Mouse (Mus musculus): ENCODE measurements around the gene Il1f10. TPM values are rescaled to one million over a fixed set of nuclear protein-coding genes. Genes with fewer than 3 reads are reported as not detected.

Gene Il1f10
- polyA plus RNA-seq, 1 experiment: not detected

DNA sequence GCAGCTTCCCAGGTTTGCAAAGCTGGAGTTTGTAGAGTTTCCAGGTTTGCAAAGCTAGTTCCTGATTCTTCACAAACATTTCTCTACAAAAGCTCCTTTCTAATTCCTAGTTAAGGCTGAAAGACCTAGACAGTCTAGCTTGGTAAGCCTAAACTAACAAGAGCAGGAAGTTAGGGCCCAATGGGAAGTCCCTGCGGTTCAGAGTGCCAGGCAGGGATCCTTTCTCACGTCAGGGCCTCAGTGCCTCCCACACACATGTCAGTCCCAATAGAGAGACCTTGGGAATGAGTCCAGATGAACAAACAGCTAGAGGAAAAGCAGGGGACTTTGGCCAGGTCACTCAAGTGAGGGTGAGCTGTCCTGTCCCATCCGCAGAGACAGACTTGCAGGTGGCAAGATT lies 44.3 kb downstream of the Il1f10 start:
- no peaks in the 10 kb centered on the region for H3K36me3 ChIP-seq (replicated peaks; ENCODE audit: low read length)
- peaks cover 28% of the 10 kb centered on the region for H3K4me1 ChIP-seq
- H3K9me3 ChIP-seq: no peaks in the 10 kb centered on the region
- H3K27me3 ChIP-seq (replicated peaks): no peaks in the 10 kb centered on the region
- H3K4me3 ChIP-seq (replicated peaks): peak overlapping the region; percentile 34
- TF ChIP-seq FLI1 (IDR thresholded peaks at IDR 0.05; ENCODE audit: low read length) (no peak), GATA1 (IDR thresholded peaks at IDR 0.05; ENCODE audit: borderline replicate concordance, low read length) (no peak)

DNA sequence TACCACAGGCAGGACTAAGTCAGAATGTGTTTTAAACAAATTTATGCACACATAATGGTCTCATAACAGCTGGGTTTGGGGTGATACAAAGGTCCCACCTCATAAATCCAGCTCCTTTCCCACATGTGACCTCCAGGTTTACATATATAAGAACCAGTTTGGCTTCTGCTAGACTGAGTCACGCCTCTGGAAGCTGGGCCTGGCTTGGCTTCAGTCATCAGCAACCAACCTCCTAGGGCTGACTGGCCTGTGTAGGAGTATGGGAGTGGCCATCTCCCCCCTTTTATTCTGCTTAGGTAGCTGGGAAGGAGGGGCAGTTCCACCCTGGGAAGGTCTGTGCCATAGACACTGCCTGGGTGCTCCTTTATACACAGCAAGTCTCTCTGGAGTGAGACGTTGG lies 45.5 kb downstream of the Il1f10 start, which contains the start of gene Il1rn:
TSS of gene Il1rn (plus strand) at position 309 of the 400 bp plus-strand sequence.
- Histone ChIP-seq H3K27me3 (replicated peaks) (peaks cover 2% of the 10 kb centered on the region), H3K4me1 (peaks cover 28% of the 10 kb centered on the region), H3K4me3 (replicated peaks) (no peak within 1 kb of the TSS), H3K36me3 (replicated peaks; ENCODE audit: low read length) (no peaks in the 10 kb centered on the region), H3K9me3 (no peaks in the 10 kb centered on the region)
- TF ChIP-seq FLI1 (IDR thresholded peaks at IDR 0.05; ENCODE audit: low read length) (no peak), GATA1 (IDR thresholded peaks at IDR 0.05; ENCODE audit: borderline replicate concordance, low read length) (no peak)

DNA sequence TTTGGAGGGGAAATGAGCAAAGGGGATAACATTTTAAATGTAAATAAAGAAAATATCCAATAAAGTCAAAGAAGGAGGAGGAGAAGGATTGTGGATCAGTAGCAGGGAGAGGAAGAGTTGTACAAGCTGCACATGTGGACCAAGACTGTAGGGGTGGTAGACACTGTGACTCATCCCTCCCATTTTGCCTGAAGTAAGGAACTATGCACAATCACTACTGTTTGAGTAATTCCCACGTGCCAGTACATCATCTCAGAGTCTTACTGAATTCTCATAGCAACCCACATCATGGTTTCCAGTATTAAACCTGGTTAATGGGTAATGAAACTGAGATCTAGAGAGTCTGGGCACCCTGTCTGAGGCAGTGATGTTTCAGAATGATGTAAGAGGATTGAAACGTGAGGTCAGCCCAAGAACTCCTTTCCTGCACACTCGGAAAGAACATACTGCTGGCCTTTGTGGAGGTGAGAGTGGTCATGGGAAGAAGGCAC lies 50.4 kb downstream of the Il1f10 start:
- TF ChIP-seq GATA1 (IDR thresholded peaks at IDR 0.05; ENCODE audit: borderline replicate concordance, low read length) (no peak), FLI1 (IDR thresholded peaks at IDR 0.05; ENCODE audit: low read length) (no peak)
- no peak overlapping the region for H3K4me3 ChIP-seq (replicated peaks)

More for the DNA sequence above, 50.4 kb downstream of the Il1f10 start:
- 0 out of 2 replicates have a peak, but pooled peaks cover 4% of the 10 kb centered on the region for H3K4me1 ChIP-seq
- H3K36me3 ChIP-seq (replicated peaks; ENCODE audit: low read length): no peaks in the 10 kb centered on the region
- peaks cover 9% of the 10 kb centered on the region for H3K27me3 ChIP-seq (replicated peaks)
- no peaks in the 10 kb centered on the region for H3K9me3 ChIP-seq

Other genes with a start within 250 kb of the Il1f10 start
- gene Hnmt, start 241.8 kb upstream of the Il1f10 start, polyA plus RNA-seq (2012; ENCODE audit: insufficient read depth, low replicate concordance): 0.19 TPM in 1 of 2 replicates, not detected in the other
- not detected in 2 replicates for gene Tbpl2, start 194.6 kb upstream of the Il1f10 start, polyA plus RNA-seq (2012; ENCODE audit: insufficient read depth, low replicate concordance)
- not detected in 2 replicates for gene Il1f8, start 138.0 kb upstream of the Il1f10 start, polyA plus RNA-seq (2012; ENCODE audit: insufficient read depth, low replicate concordance)
- not detected in 2 replicates for gene Il1f9, start 104.7 kb upstream of the Il1f10 start, polyA plus RNA-seq (2012; ENCODE audit: insufficient read depth, low replicate concordance)
- not detected in 2 replicates for gene Il1f6, start 75.8 kb upstream of the Il1f10 start, polyA plus RNA-seq (2012; ENCODE audit: insufficient read depth, low replicate concordance)
- not detected in 2 replicates for gene Il1f5, start 14.2 kb upstream of the Il1f10 start, polyA plus RNA-seq (2012; ENCODE audit: insufficient read depth, low replicate concordance)
- 0.07 TPM in 1 of 2 replicates, not detected in the other for gene Il1rn, start 45.7 kb downstream of the Il1f10 start, polyA plus RNA-seq (2012; ENCODE audit: insufficient read depth, low replicate concordance)
- 20.0 and 21.3 TPM in 2 replicates for gene Psd4, start 76.4 kb downstream of the Il1f10 start, polyA plus RNA-seq (2012; ENCODE audit: insufficient read depth, low replicate concordance)
- not detected in 2 replicates for gene Pax8, start 184.4 kb downstream of the Il1f10 start, polyA plus RNA-seq (2012; ENCODE audit: insufficient read depth, low replicate concordance)

All from megakaryocyte, embryonic 14.5 days (primary cell).